Mouse (Mus musculus) liver, postnatal 0 days (tissue): Measurements from ENCODE around the gene Nup98. TPM values are rescaled to one million over a fixed set of nuclear protein-coding genes. Genes with fewer than 3 reads are reported as not detected.

ENCODE experiments used
- ATAC-seq: fragments of 200-750 bp; cut with Nextera tagmentation; 2 replicates; pipeline ENCODE4 v1.8.0; 2017; ENCODE audit warnings: mild to moderate bottlenecking, moderate library complexity
- DNase-seq: peaks from one replicate; pipeline ENCODE4 v3.0.0-alpha.2; 2016
- H3K27ac ChIP-seq: fragments of 300-500 bp; sonication (generic); 2 replicates; pipeline ENCODE4 v1.5.1; 2014; ENCODE audit warnings: antibody characterized with exemption, moderate library complexity, mild to moderate bottlenecking, low read depth
- H3K27me3 ChIP-seq: fragments of 300-500 bp; sonication (generic); 2 replicates; pipeline ENCODE4 v1.6.1; 2014; ENCODE audit warnings: low read length, control low read depth, mixed read lengths; ENCODE audit not compliant: insufficient read depth
- H3K36me3 ChIP-seq: fragments of 300-500 bp; sonication (generic); replicated peaks from 2 replicates; pipeline ENCODE4 v1.6.1; 2014; ENCODE audit warnings: mild to moderate bottlenecking, control low read depth, low read length, moderate library complexity, mixed read lengths; ENCODE audit not compliant: insufficient read depth
- H3K4me1 ChIP-seq: fragments of 300-500 bp; sonication (generic); 2 replicates; pipeline ENCODE4 v1.6.1; 2014; ENCODE audit warnings: antibody characterized with exemption, mild to moderate bottlenecking, control low read depth; ENCODE audit not compliant: insufficient read depth
- H3K4me2 ChIP-seq: fragments of 300-500 bp; sonication (generic); 2 replicates; pipeline ENCODE4 v1.6.1; 2014; ENCODE audit warnings: low read depth, mild to moderate bottlenecking, low read length, moderate library complexity, mixed read lengths
- H3K4me3 ChIP-seq: fragments of 300-500 bp; sonication (generic); 2 replicates; pipeline ENCODE4 v1.5.1; 2014; ENCODE audit warnings: low read depth, low read length
- H3K9ac ChIP-seq: fragments of 300-500 bp; sonication (generic); replicated peaks from 2 replicates; pipeline ENCODE4 v1.6.1; 2014; ENCODE audit warnings: mild to moderate bottlenecking, moderate library complexity
- H3K9me3 ChIP-seq: fragments of 300-500 bp; sonication (generic); 2 replicates; pipeline ENCODE4 v1.6.1; 2016; ENCODE audit warnings: mild to moderate bottlenecking, control low read depth, low read length, mixed read lengths
- CTCF ChIP-seq: sonication (generic); IDR thresholded peaks from 2 replicates; pipeline ENCODE4 v1.5.1; 2016; ENCODE audit warnings: antibody characterized with exemption, low read depth
- EP300 ChIP-seq: IDR thresholded peaks from 2 replicates; pipeline ENCODE4 v1.6.1; 2016; ENCODE audit warnings: antibody characterized with exemption, low read depth, mild to moderate bottlenecking
- WGBS: fragments of 180-500 bp; shearing (Covaris S2); extraction: QIAGEN DNeasy Blood & Tissue Kit; methylation state at CpG from one replicate; pipeline ENCODE4 v1.1.7; 2014; ENCODE audit not compliant: insufficient replicate concordance; 5-methylcytosine and 5-hydroxymethylcytosine counted together
- polyA plus RNA-seq: library from polyadenylated mRNA; unstranded; fragments of >200 nt; fragmentation: Nextera tagmentation; extraction: Ambion mirVana; gene quantifications from 2 replicates; pipeline ENCODE4 v1.2.1, GENCODE M21; 2015

Gene Nup98
- polyA plus RNA-seq, 1 experiment from 2014 or later = 8.6 TPM

GRCm38 (mm10) chr7:102078517-102078916 is 131.5 kb downstream of the Nup98 start:
- TF ChIP-seq EP300 (no peak), CTCF (peak; percentile 84)
- H3K27ac ChIP-seq = no peak overlapping the region
- H3K36me3 ChIP-seq = peaks cover 58% of the 10 kb centered on the region
- DNase-seq (peak; percentile 51), ATAC-seq (0 out of 2 replicates have a peak, but pooled peaks have one; percentile 40)
- H3K9ac ChIP-seq = no peak overlapping the region
- no peak overlapping the region for H3K4me3 ChIP-seq
- no peaks in the 10 kb centered on the region for H3K27me3 ChIP-seq
- H3K4me1 ChIP-seq = no peaks in the 10 kb centered on the region
- no peak overlapping the region for H3K4me2 ChIP-seq
- H3K9me3 ChIP-seq = no peaks in the 10 kb centered on the region
- WGBS = 80% methylated on average over 7 of the region's 7 CpGs

GRCm38 (mm10) chr7:102076714-102077296 is 133.2 kb downstream of the Nup98 start:
- Histone ChIP-seq H3K27me3 (no peaks in the 10 kb centered on the region), H3K36me3 (peaks cover 54% of the 10 kb centered on the region), H3K4me3 (no peak overlapping the region), H3K27ac (no peak overlapping the region), H3K4me1 (no peaks in the 10 kb centered on the region), H3K9me3 (no peaks in the 10 kb centered on the region), H3K4me2 (no peak overlapping the region), H3K9ac (no peak overlapping the region)
- TF ChIP-seq CTCF (peak; percentile 77), EP300 (no peak)
- ATAC-seq (no peak), DNase-seq (peak; percentile 40)
- WGBS = 72% methylated on average over 7 of the region's 7 CpGs

Other genes starting within 250 kb of the Nup98 start
- 37.7 and 40.6 TPM in 2 replicates for gene Il18bp, start 191.5 kb downstream of the Nup98 start, polyA plus RNA-seq
- gene Rnf121, start 144.7 kb downstream of the Nup98 start, polyA plus RNA-seq = 8.1 and 10.0 TPM in 2 replicates
- gene Xndc1, start 144.7 kb downstream of the Nup98 start, polyA plus RNA-seq = 4.5 and 5.8 TPM in 2 replicates
- 0.15 and 0.20 TPM in 2 replicates for gene Xntrpc, start 144.5 kb downstream of the Nup98 start, polyA plus RNA-seq
- gene Trpc2, start 127.1 kb downstream of the Nup98 start, polyA plus RNA-seq = not detected in 2 replicates
- gene Art1, start 108.4 kb downstream of the Nup98 start, polyA plus RNA-seq = 0.22 and 4.0 TPM in 2 replicates
- 0.13 and 0.30 TPM in 2 replicates for gene Art5, start 100.7 kb downstream of the Nup98 start, polyA plus RNA-seq
- gene Chrna10, start 93.3 kb downstream of the Nup98 start, polyA plus RNA-seq = not detected in 2 replicates
- gene Pgap2, start within 50 bp of the Nup98 start, polyA plus RNA-seq = 27.2 and 28.7 TPM in 2 replicates
- gene Rhog, start 45.9 kb upstream of the Nup98 start, polyA plus RNA-seq = 52.3 and 54.5 TPM in 2 replicates
- 15.6 and 17.9 TPM in 2 replicates for gene Stim1, start 57.6 kb upstream of the Nup98 start, polyA plus RNA-seq
- gene Rrm1, start 231.5 kb upstream of the Nup98 start, polyA plus RNA-seq = 55.9 and 66.4 TPM in 2 replicates